Mouse (Mus musculus): ENCODE results near the gene Arl1.
"Not testable (repeated sequence)": the region's sequence is repeated elsewhere in the genome, so short reads cannot be mapped to it uniquely, and the experiment has no call there.

The Arl1 gene

DNA sequence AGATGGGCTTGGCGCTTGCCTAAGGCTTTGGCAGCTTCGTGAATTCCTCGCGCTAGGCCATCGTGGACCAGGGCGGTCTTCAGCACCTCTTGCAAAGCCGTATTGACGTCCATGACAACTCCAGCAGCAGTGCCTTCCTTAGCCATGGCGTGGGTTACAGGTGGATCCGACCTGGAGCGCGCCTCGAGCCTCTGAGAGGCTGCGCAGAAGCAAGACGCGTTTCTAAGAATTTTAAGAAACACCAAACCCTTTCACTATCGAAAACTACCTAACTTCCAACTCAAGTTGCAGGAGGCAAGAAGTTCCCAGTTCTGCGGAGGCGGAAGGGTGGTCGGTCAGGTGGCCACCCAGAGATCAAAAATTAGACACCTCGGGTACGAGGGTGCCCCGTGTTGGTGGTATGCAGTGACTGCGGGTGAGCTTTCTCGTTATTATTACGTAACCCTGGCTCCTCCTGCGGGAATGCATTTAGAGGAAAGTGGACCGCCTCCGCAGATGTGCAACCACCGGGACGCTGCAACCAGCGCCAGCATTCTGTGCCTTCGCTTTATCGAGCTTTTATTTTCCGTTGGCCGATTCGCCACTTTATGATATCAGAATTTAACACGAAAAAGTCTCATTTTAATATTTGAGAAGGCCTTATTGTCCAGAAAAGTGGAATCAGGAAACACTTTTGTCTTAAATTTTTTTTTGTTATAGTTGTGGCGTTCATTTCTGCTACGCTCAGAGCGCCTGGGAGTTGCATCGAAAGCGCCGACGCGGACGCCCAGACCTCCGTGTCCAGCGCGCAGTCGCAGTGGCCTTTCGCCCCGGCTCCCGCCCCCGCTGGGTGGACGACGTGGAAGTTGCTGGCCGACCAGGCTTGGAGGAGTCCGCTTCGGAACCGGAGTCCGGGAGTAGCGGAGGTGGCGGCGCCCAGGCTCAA lies at the start of gene Arl1:
Gene Arl1, plus strand, starts transcription at position 288 of the 925 bp plus-strand sequence.
- DNase-seq (ENCODE audit: low spot score) = peak; percentile 94

DNA sequence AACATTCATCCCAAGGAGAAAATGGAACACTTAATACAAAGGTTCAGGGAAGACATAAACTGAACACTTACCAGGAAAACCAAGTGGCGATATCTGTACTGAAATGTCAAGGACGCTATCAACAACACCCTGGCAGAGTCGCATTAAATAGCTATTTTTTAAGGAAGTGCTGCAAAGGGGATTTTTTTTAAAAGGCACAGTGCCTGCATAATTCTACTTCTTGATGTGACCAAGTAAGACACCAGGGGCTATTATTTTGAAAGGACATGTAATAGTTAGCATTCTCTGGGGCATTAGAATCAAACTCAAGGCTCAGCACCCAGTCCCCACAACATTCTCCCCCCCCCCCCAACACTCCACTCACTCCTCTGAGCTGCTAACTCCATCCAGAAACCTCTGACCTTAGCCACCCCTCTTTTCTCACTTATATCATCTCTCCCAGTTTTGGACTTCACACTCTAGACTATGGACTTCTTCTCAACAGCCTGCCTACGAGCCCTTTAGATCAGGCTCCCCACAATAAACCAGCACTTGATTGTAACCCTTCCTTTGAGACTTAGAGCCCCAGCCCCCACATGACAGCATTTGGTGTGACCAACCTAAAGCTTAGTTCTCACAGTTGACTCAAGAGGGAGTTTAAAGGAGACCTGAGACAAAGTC lies 47.6 kb upstream of the Arl1 start:
- DNase-seq (ENCODE audit: low spot score) = no peak

DNA sequence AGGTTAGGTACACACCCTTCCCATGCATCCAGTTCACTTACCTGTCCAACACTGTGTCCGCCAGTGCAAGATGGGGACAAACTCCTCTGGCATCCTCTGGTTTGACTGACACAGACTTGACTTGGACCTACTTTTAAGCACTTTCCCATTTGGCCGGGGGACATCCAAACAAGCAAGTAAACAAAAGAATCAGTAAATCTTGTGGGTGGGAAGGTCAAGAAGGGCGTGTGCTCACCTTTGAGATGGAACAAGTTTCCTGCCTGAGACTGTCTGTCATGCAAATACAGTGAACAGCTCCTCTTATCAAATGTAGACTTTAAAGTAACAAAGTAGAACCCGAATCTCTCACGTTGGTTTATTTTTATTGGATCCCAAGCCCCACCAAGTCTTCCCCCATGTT lies 45.7 kb upstream of the Arl1 start, which contains the start of gene Spic:
Gene Spic, minus strand, starts transcription at position 91 of the 400 bp plus-strand sequence.
- DNase-seq (ENCODE audit: low spot score) = no peak

GRCm38 (mm10) chr10:88700938-88701337 lies 29.7 kb upstream of the Arl1 start:
- DNase-seq (ENCODE audit: low spot score) = no peak

- no peak for DNase-seq (ENCODE audit: low spot score)
Observed at GRCm38 (mm10) chr10:88708671-88709523, 21.8 kb upstream of the Arl1 start.

- DNase-seq (ENCODE audit: low spot score) = no peak
Observed at GRCm38 (mm10) chr10:88712359-88712758, 18.3 kb upstream of the Arl1 start.

- no peak for DNase-seq (ENCODE audit: low spot score)
Observed at GRCm38 (mm10) chr10:88714744-88715143, 15.9 kb upstream of the Arl1 start.

DNA sequence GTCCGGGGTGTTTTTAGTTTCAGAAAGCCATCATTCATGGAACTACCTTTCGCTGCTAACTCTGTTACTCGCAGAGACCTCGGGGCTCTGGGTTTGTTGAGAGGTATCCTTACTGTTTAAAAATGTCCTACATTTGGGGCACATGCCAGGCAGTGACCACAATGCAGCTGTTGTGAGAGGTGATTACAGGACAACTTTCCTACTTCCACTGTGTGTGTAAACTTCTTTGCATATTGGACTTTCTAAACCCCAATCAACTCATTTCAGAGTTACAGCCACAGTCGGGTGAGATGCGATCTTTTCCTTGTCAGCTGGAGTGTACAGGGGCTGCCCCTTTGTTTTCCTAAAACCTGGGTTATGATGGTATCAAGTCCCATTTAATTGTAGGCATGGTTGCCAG lies 15.0 kb upstream of the Arl1 start:
- DNase-seq (ENCODE audit: low spot score) = no peak

DNA sequence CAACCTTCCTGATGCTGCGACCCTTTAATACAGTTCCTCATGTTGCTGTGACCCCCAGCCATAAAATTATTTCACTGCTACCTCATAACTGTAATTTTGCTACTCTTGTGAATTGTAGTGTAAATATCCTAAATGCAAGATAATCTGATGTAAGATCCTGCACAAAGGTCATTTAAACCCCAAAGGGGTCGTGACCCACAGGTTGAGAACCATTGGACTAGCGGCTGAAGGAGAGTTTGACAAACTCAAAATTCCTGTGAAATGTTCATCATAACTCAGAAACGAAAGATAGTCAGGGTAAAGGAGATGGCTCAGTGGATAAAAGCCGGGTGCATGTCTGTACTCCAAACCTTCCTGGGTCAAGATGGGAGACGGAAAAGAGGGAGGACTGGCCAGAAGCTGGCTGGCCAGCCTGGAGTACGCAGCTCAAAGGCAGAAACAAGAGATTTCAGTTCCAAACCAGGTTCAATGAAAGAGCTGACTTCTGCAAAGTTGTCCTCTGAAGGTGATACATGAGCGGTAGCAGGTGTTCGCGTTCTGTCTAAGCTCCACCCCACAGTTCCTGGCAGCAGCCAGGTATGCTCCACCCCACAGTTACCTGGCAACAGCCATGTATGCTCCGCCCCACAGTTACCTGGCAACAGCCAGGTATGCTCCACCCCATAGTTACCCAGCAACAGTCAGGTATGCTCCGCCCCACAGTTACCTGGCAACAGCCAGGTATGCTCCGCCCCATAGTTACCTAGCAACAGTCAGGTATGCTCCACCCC lies 13.5 kb upstream of the Arl1 start:
- DNase-seq (ENCODE audit: low spot score) = no peak

GRCm38 (mm10) chr10:88717756-88718025 lies 13.0 kb upstream of the Arl1 start:
- no peak for DNase-seq (ENCODE audit: low spot score)

DNA sequence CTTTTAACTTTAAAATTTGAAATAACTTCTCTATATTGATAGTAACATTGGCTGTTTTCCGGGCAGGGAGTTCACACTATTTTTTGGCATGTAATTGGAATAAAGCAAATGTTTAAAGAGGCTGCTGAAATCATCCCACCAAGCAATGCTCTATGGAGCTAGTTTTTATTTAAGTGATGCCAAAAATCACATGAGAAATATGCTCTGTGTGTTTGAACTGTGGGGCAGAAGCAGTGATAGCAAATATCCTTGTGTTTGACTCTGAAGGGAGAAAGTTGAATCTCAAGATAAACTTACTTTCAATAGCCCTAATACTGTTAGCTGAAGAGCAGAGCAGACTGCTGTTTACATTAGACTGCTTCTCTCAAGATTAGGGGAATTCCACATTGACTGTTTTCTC lies 11.0 kb upstream of the Arl1 start:
- DNase-seq (ENCODE audit: low spot score) = no peak

DNA sequence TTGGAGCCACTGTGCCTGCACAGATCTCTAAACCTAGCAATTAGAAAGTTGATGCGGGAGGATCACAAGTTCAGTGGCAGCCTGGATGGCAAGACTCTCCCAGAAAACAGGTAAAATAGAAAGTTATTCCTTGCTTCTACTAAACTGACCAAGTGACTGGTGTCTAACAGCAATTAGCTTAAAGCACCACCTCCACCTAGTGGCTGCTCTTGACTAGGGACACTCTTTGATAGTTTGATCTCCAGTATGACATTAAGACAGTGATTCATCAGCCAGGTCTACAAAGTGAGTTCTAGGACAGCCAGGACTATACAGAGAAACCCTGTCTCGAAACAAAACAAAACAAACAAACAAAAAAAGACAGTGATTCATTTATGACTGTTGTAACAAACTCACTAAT lies 5.3 kb upstream of the Arl1 start:
- DNase-seq (ENCODE audit: low spot score) = peak; percentile 23

DNA sequence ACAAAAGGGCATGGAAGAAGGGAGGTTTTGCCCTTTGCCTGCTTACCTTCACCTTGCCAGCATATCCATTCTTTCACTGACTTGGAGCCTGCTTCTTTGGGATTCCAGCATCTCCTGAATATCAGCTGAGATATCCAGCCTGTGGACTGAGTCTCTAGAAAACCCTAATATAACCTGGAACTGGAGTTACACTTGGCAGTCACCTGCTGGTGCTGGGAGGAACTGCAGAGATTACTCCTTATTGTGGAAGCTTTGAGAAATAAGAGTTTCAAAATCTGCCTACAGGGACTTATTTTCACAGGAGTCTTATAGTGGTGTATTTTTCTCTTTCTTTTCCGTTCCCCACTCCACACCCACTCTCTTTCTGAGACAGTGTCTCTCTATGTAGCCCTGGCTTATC lies 3.5 kb upstream of the Arl1 start:
- DNase-seq (ENCODE audit: low spot score) = peak; percentile 45

DNA sequence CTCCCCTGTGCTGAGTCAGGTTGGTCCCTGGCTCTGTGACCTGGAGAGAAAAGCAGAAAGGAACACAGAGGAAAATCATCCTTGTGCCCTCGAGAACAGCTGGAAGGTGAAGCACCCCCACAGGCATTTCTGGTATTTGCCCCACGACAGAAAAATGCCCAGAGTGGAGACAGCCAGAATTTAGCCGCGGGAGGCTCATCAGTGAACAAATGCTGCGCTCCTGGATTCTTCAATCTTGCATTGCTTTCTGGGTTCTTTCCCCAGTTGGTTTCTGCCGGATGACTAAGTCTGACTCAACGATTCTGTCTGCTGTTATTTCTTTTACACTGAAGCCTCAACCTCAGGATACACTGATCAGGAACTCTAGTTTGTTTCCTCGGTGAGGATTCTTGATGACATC lies 2.5 kb upstream of the Arl1 start:
- no peak for DNase-seq (ENCODE audit: low spot score)

DNA sequence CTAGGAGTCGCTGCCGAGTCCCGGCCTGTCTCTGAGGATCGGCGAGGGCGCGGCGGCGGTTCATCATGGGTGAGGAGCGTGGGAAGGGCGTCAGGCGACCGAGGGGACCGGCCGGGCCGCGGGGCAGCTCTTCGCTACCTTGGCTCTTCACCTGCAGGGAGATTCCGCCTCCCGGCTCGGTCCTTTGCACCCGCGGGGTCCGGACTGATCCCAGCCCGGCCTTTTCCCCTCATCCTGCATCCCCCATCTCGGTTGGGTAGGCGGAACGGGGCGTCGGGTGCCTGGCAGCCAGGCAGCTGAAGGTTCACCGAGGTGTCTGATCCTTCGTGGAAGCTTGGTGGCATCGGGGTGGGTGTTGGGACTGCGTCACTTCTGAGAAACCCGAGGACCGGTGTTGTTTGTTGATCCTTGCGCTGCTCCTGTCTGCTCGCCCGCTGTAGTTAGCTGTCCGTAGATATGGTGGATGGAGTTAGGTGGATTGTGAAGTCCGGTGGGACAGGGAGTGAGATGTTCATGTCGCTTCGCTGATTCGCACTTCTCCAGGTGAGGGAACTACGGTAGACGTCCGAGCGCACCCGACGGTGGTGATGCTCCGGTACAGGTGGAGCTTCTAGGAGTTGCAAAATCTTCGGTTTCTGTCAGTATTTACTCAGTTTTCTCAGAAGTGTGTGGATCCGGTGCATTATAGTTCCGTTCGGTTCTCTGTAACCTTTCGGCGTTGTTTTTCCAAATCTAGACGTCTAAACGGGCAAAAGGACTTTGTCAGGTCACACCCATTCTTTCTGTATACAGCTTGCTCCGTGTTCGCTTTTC lies 1.0 kb downstream of the Arl1 start:
- DNase-seq (ENCODE audit: low spot score) = no peak

- no peak for DNase-seq (ENCODE audit: low spot score)
Observed at GRCm38 (mm10) chr10:88732309-88732622, 1.6 kb downstream of the Arl1 start.

- DNase-seq (ENCODE audit: low spot score) = not testable (repeated sequence)
Observed at GRCm38 (mm10) chr10:88739074-88739473, 8.4 kb downstream of the Arl1 start.

DNA sequence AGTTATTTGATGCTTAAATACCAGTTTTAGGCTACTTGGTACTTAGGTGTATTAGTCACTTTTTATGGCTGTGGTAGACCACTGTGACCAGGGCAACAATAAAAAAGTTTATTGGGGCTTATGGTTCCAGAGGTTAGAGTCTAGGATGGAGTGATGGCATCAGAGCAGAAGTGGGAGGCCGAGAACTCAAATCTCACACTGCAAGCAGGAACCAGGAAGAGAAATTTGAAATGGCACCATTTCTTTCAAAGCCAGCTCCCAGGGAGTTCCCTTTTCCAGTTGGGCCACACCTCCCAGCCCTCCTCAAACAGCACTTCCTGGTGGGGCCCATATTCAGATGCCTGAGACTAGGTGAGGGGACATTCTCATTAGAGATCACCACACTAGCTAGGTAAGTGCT lies 9.2 kb downstream of the Arl1 start:
- DNase-seq (ENCODE audit: low spot score) = no peak

DNA sequence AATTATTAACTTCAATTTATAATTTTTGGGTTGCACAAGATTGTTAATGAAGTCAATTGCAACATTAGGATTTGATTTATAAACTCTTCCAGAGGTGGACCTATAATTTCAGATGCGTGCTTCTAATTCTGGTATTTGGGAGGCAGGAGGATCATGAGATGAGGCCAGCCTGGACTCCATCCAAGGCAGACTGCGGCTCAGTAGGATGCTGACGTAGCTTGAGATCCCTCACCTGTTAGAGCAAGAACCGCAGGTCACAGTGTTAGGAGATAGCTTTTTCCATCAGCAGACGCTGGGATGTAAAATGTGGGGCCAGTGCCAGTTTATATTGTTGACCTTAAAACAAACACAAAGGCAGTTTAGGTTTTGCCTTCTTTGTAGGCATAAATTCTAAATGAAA lies 10.1 kb downstream of the Arl1 start:
- no peak for DNase-seq (ENCODE audit: low spot score)

- no peak for DNase-seq (ENCODE audit: low spot score)
Observed at GRCm38 (mm10) chr10:88741426-88741825, 10.8 kb downstream of the Arl1 start.

DNA sequence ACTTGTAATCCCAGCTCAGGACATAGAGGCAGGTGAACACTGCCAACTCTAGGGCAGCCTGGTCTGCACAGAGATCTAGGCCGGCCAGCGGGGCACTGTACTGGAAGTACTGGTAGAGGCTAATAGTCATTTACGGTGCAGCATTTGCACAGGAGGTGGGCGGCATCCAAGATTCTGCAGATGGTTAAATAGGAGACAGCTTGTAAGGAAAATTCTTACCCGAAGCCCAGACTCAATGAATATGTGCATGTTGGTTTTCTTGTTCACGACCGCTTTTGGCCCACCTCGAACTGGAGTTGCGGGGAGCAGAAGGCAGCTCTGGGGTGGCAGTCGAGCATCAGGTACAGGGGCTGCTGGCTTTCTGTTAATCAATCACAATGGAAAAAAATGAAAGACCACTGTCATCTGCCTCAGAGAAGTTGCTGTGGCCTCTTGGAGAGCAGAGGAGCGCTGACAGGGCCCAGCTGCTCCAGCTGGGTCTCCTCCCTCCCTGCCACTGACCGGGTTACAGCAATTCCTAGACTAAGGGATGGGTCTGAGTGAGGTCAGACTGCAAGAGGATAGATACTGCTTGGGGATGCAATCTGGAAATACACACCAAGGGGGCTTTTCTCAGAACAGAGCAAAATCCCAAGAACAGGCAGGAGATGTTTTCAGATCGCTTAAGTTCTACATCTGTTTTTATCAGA lies 31.0 kb downstream of the Arl1 start:
- no peak for DNase-seq (ENCODE audit: low spot score)

Measured in urinary bladder, postnatal 14 days (tissue).